Mouse (Mus musculus) cortical plate, adult 2 months (tissue): ENCODE measurements around the gene Mgme1.

Experiments
- CTCF ChIP-seq: fragments of 200-500 bp; IDR thresholded peaks from 2 replicates; pipeline ENCODE4 v1.5.1; 2011; ENCODE audit warnings: mild to moderate bottlenecking, control low read depth, low read length; ENCODE audit not compliant: insufficient read depth; ENCODE audit errors: extremely low read depth
- POLR2A ChIP-seq: fragments of 200-500 bp; IDR thresholded peaks from 2 replicates; pipeline ENCODE4 v1.6.1; 2011; ENCODE audit warnings: mild to moderate bottlenecking, low read length, control low read depth; ENCODE audit not compliant: insufficient read depth; ENCODE audit errors: extremely low read depth

GRCm38 (mm10) chr2:144265916-144266683 lies 4.4 kb upstream of the Mgme1 start:
- no peak for TF ChIP-seq CTCF
- TF ChIP-seq POLR2A, result no peak
